In the genomic region with DNA sequence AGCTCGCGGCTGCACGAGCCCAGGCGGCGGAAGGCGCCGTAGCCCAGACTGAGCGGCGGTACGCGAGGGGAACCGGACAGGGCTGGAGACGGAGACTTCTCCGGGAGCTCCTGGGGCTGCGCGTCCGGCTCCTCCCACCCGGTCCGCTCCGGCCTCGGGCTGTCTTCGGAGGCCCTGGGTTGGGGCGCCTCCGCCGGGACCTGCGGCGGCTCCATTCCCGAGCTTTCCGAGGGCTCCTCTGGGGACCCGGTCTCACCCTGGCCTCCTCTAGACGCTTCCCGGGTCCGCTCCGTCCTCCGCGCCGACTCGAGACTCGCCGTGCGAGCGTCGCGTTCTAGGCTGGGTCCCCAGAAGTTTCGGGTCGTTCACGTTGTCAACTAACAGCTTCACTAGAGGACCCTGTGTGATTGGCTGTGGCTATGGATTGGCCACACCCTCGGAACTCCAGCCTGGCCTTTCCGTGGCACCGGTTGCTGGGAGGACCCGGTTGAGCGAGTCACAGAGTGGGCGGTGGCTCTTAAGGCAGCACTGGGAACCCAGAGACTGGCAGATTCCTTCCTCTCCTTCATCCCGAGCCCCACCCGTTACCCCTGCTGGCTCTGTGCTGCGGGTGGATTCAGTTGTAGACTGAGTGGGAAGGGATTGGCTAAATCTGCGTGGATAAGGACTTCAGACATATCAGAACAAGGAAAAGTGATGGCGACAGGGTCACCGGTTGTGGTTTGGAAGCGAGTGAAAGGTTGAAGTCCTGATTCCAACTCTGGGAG, we compare ENCODE assay signal across 8 mouse cellular contexts. TPM values are rescaled to one million over a fixed set of nuclear protein-coding genes. Genes with fewer than 3 reads are reported as not detected.
DNase-seq lines count a peak whose midpoint lies in the region; ATAC-seq and TF ChIP-seq lines count a peak whose summit lies in the region.

A gene (minus strand): TSS at position 391 of the 767 bp plus-strand sequence.

- peak within 1 kb of the TSS; percentile 100 for H3K4me2 ChIP-seq in intestine, embryonic 15.5 days (replicated peaks)
- peak within 1 kb of the TSS; percentile 82 for H3K4me2 ChIP-seq in liver, embryonic 15.5 days

- peak; percentile 88 for ATAC-seq in intestine, embryonic 15.5 days
- ATAC-seq in liver, embryonic 15.5 days (ENCODE audit: insufficient read depth) = peak; percentile 60

- H3K4me1 ChIP-seq in cortical plate, adult 2 months (ENCODE audit: control insufficient read depth, insufficient read depth, low read length) = no peaks in the 10 kb centered on the region
- peaks cover 21% of the 10 kb centered on the region for H3K4me1 ChIP-seq in intestine, embryonic 15.5 days (replicated peaks)
- H3K4me1 ChIP-seq in liver, embryonic 15.5 days (replicated peaks) = peaks cover 19% of the 10 kb centered on the region

- peak within 1 kb of the TSS; percentile 35 for H3K9ac ChIP-seq in intestine, embryonic 15.5 days
- H3K9ac ChIP-seq in liver, embryonic 15.5 days = no peak within 1 kb of the TSS

- H3K4me3 ChIP-seq in cortical plate, adult 2 months (ENCODE audit: insufficient read depth, low read length) = peak within 1 kb of the TSS; percentile 24
- peak within 1 kb of the TSS; percentile 56 for H3K4me3 ChIP-seq in intestine, embryonic 15.5 days (replicated peaks)
- H3K4me3 ChIP-seq in liver, embryonic 15.5 days (replicated peaks) = peak within 1 kb of the TSS; percentile 51

- H3K27me3 ChIP-seq in intestine, embryonic 15.5 days (replicated peaks) = peaks cover 80% of the 10 kb centered on the region
- H3K27me3 ChIP-seq in liver, embryonic 15.5 days = peaks cover 92% of the 10 kb centered on the region

- no peaks in the 10 kb centered on the region for H3K36me3 ChIP-seq in intestine, embryonic 15.5 days
- no peaks in the 10 kb centered on the region for H3K36me3 ChIP-seq in liver, embryonic 15.5 days (replicated peaks)

- no peak within 1 kb of the TSS for H3K27ac ChIP-seq in cortical plate, adult 2 months (ENCODE audit: insufficient read depth, low read length)
- no peak within 1 kb of the TSS for H3K27ac ChIP-seq in intestine, embryonic 15.5 days
- no peak within 1 kb of the TSS for H3K27ac ChIP-seq in liver, embryonic 15.5 days (replicated peaks)

- no peak for TF ChIP-seq POLR2A in cortical plate, adult 2 months (IDR thresholded peaks at IDR 0.05; ENCODE audit: extremely low read depth, insufficient read depth, low read length)

- no peak for TF ChIP-seq CTCF in cortical plate, adult 2 months (IDR thresholded peaks at IDR 0.05; ENCODE audit: extremely low read depth, insufficient read depth, low read length)

- H3K9me3 ChIP-seq in intestine, embryonic 15.5 days = no peaks in the 10 kb centered on the region
- H3K9me3 ChIP-seq in liver, embryonic 15.5 days (replicated peaks) = no peaks in the 10 kb centered on the region

- WGBS in intestine, embryonic 15.5 days = 2% methylated on average over 59 of the region's 60 CpGs
- 1% methylated on average over 60 of the region's 60 CpGs for WGBS in liver, embryonic 15.5 days (ENCODE audit: insufficient replicate concordance)

- peak; percentile 48 to 50 for DNase-seq in right cerebral cortex, postnatal 10 days (ENCODE audit: low spot score in 2 of 2)
- no peak for DNase-seq in right cerebral cortex, postnatal 14 days
- peak; percentile 30 to 55 for DNase-seq in gastrocnemius, postnatal 4 days (ENCODE audit: low spot score in 2 of 2)
- peak; percentile 64 for DNase-seq in neural tube, embryonic 10.5 days (ENCODE audit: extremely low spot score, low spot score)
- peak; percentile 9 to 24 for DNase-seq in thymus, postnatal 36 days

RNA-seq across cellular contexts. Expression of the gene that starts here (rescaled TPM):
- polyA plus RNA-seq in cortical plate, adult 2 months (2012; rRNA removed) = 0.34 and 0.48 TPM in 2 replicates
- total RNA-seq in gastrocnemius, postnatal 4 days (2021) = under 1 TPM; 0.29 to 0.37 TPM
- polyA plus RNA-seq in intestine, embryonic 15.5 days (2015; fragmentation: Nextera tagmentation; extraction: Ambion mirVana) = 0.13 and 0.14 TPM in 2 replicates
- polyA plus RNA-seq in liver, embryonic 15.5 days (2015; fragmentation: Nextera tagmentation; extraction: Ambion mirVana) = 0.07 and 0.10 TPM in 2 replicates

Comparison
In these comparisons a context has a peak if more than half of its experiments do, and no peak if none do; other contexts are left out.
1. Peak in DNase-seq in gastrocnemius, postnatal 4 days; RNA of the gene not detected or under 1 TPM.
2. Peak in ATAC-seq, H3K4me3 ChIP-seq, H3K9ac ChIP-seq and H3K4me2 ChIP-seq in intestine, embryonic 15.5 days; RNA of the gene not detected or under 1 TPM.
3. Peak in ATAC-seq, H3K4me3 ChIP-seq and H3K4me2 ChIP-seq in liver, embryonic 15.5 days; RNA of the gene not detected or under 1 TPM.